ENCODE assay signal across 19 mouse cellular contexts in genomic region chr13:41670386-41671130, GRCm38 (mm10).
A peak's percentile ranks its signal among the peaks of the same experiment; 100 is the strongest.
DNase-seq lines count a peak whose midpoint lies in the region; ATAC-seq and TF ChIP-seq lines count a peak whose summit lies in the region.
"Had no signal": no experiment of that assay in that cellular context is flagged by ENCODE, and none has a peak within 500 bp of the region (broad histone marks: within the 10 kb centered on the region; RNA-seq: fewer than 3 reads in every experiment).

No protein-coding gene starts in this region.

- H3K4me3 ChIP-seq in heart, adult 2 months, result no peak overlapping the region
- H3K4me3 ChIP-seq in midbrain, embryonic 10.5 days, result no peak overlapping the region
- H3K4me3 ChIP-seq in midbrain, postnatal 0 days (ENCODE audit: low read depth, low read length), result no peak overlapping the region
- no peak overlapping the region for H3K4me3 ChIP-seq in heart, embryonic 11.5 days (ENCODE audit: low read depth, low read length)
- H3K4me3 ChIP-seq: liver, embryonic 13.5 days; neural tube, embryonic 15.5 days had no signal

- no peaks in the 10 kb centered on the region for H3K79me2 ChIP-seq in heart, adult 2 months (replicated peaks; ENCODE audit: control insufficient read depth, insufficient read depth, low read length)

- no peak overlapping the region for H3K4me2 ChIP-seq in midbrain, postnatal 0 days (ENCODE audit: low read depth, low read length, poor library complexity, severe bottlenecking)
- no peak overlapping the region for H3K4me2 ChIP-seq in heart, embryonic 11.5 days
- H3K4me2 ChIP-seq: liver, embryonic 13.5 days; neural tube, embryonic 15.5 days had no signal

- H3K9ac ChIP-seq in heart, adult 2 months (ENCODE audit: low read depth, low read length), result no peak overlapping the region
- no peak overlapping the region for H3K9ac ChIP-seq in midbrain, postnatal 0 days (replicated peaks; ENCODE audit: low read length, poor library complexity, severe bottlenecking)
- H3K9ac ChIP-seq in heart, embryonic 11.5 days (ENCODE audit: low read depth, low read length), result no peak overlapping the region
- H3K9ac ChIP-seq: liver, embryonic 13.5 days; neural tube, embryonic 15.5 days had no signal

- peaks cover 2% of the 10 kb centered on the region; the same call in 1 of the 2 replicates for H3K36me3 ChIP-seq in heart, adult 2 months (ENCODE audit: control insufficient read depth, insufficient read depth, low read length)
- no peaks in the 10 kb centered on the region for H3K36me3 ChIP-seq in midbrain, embryonic 10.5 days
- H3K36me3 ChIP-seq in midbrain, postnatal 0 days (ENCODE audit: insufficient read depth, low read length), result no peaks in the 10 kb centered on the region
- H3K36me3 ChIP-seq in heart, embryonic 11.5 days (ENCODE audit: control insufficient read depth, insufficient read depth, low read length), result no peaks in the 10 kb centered on the region
- H3K36me3 ChIP-seq: liver, embryonic 13.5 days; neural tube, embryonic 15.5 days had no signal

- no peak for TF ChIP-seq POLR2A in heart, adult 2 months (IDR thresholded peaks at IDR 0.05; ENCODE audit: insufficient read depth, low read depth, low read length)

- DNase-seq in heart, adult 2 months, result no peak
- DNase-seq in heart, postnatal 25 days (ENCODE audit: low spot score), result no peak
- DNase-seq in midbrain, embryonic 10.5 days (ENCODE audit: low spot score), result no peak
- no peak for DNase-seq in midbrain, postnatal 0 days (ENCODE audit: low spot score)
- no peak for DNase-seq in liver
- DNase-seq in cerebellum, postnatal 4 days (ENCODE audit: low spot score in 2 of 2), result no peak
- DNase-seq: adrenal gland, adult 2 months; cerebellum, postnatal 25 days; gastrocnemius, postnatal 14 days; liver, embryonic 13.5 days; lung, postnatal 14 days; right cerebral cortex, adult 18-20 months; thymus, adult 2 months had no signal

- H3K9me3 ChIP-seq in midbrain, embryonic 10.5 days (replicated peaks), result no peaks in the 10 kb centered on the region
- no peaks in the 10 kb centered on the region for H3K9me3 ChIP-seq in midbrain, postnatal 0 days (ENCODE audit: low read length)
- H3K9me3 ChIP-seq in heart, embryonic 11.5 days (replicated peaks; ENCODE audit: control insufficient read depth, low read length), result no peaks in the 10 kb centered on the region
- H3K9me3 ChIP-seq: liver, embryonic 13.5 days; neural tube, embryonic 15.5 days had no signal

- ATAC-seq in midbrain, postnatal 0 days (ENCODE audit: low FRiP score), result no peak
- ATAC-seq in heart, embryonic 11.5 days (replicated peaks; ENCODE audit: insufficient number of reproducible peaks, low FRiP score, low TSS enrichment), result no peak
- no peak for ATAC-seq in megakaryocyte-erythroid progenitor cell, adult 5-6 weeks (replicated peaks; ENCODE audit: low FRiP score, low TSS enrichment, poor library complexity, severe bottlenecking)
- ATAC-seq: forebrain, embryonic 14.5 days; hindbrain, embryonic 16.5 days; midbrain, embryonic 16.5 days had no signal

- no peak for TF ChIP-seq EP300 in heart, adult 2 months (IDR thresholded peaks at IDR 0.05; ENCODE audit: insufficient read depth, low read depth, low read length)

- no peak for TF ChIP-seq CTCF in heart, adult 2 months (IDR thresholded peaks at IDR 0.05)
- no peak for TF ChIP-seq CTCF in midbrain, postnatal 0 days (IDR thresholded peaks at IDR 0.05)

- no peaks in the 10 kb centered on the region for H3K27me3 ChIP-seq in heart, adult 2 months (ENCODE audit: control insufficient read depth, insufficient read depth, low read length)
- no peaks in the 10 kb centered on the region for H3K27me3 ChIP-seq in midbrain, embryonic 10.5 days (ENCODE audit: low read depth, poor library complexity, severe bottlenecking)
- no peaks in the 10 kb centered on the region for H3K27me3 ChIP-seq in midbrain, postnatal 0 days (ENCODE audit: insufficient read depth, low read length)
- H3K27me3 ChIP-seq in heart, embryonic 11.5 days (ENCODE audit: control insufficient read depth, insufficient read depth, low read length), result no peaks in the 10 kb centered on the region
- H3K27me3 ChIP-seq: liver, embryonic 13.5 days; neural tube, embryonic 15.5 days had no signal

- H3K4me1 ChIP-seq in heart, adult 2 months (ENCODE audit: control insufficient read depth, insufficient read depth, low read length), result peaks cover 10% of the 10 kb centered on the region
- peaks cover 5% of the 10 kb centered on the region for H3K4me1 ChIP-seq in midbrain, embryonic 10.5 days
- H3K4me1 ChIP-seq in midbrain, postnatal 0 days (ENCODE audit: insufficient read depth, low read length), result no peaks in the 10 kb centered on the region
- peaks cover 23% of the 10 kb centered on the region for H3K4me1 ChIP-seq in heart, embryonic 11.5 days (ENCODE audit: control insufficient read depth, insufficient read depth, low read length)
- H3K4me1 ChIP-seq: liver, embryonic 13.5 days; neural tube, embryonic 15.5 days had no signal

- 34% methylated on average over 7 of the region's 7 CpGs for WGBS in heart, adult 2 months
- 71% methylated on average over 7 of the region's 7 CpGs for WGBS in midbrain, embryonic 10.5 days
- WGBS in midbrain, postnatal 0 days, result 64% methylated on average over 7 of the region's 7 CpGs
- 52% methylated on average over 7 of the region's 7 CpGs for WGBS in heart, embryonic 11.5 days (ENCODE audit: insufficient replicate concordance)

- intact Hi-C loops in heart, adult 2 months (cut with DNase I), result no loop called here
- intact Hi-C loops in heart, postnatal 25 days (cut with DNase I), result no loop called here

- peak overlapping the region; percentile 41 for H3K27ac ChIP-seq in heart, adult 2 months
- 0 out of 2 replicates have a peak overlapping the region, but pooled peaks have one; percentile 23 for H3K27ac ChIP-seq in midbrain, embryonic 10.5 days (replicated peaks)
- no peak overlapping the region for H3K27ac ChIP-seq in midbrain, postnatal 0 days (ENCODE audit: low read depth, low read length)
- H3K27ac ChIP-seq in heart, embryonic 11.5 days (ENCODE audit: low read depth, low read length), result peak overlapping the region; percentile 7
- H3K27ac ChIP-seq: liver, embryonic 13.5 days; neural tube, embryonic 15.5 days had no signal
